Mouse (Mus musculus): Measurements from ENCODE around the gene Ier5. TPM values are rescaled to one million over a fixed set of nuclear protein-coding genes. Genes with fewer than 3 reads are reported as not detected.
A peak's percentile ranks its signal among the peaks of the same experiment; 100 is the strongest.

The Ier5 gene
- total and polyA plus RNA-seq, 3 experiments: 7.2 to 7.4 TPM; not detected in 1

DNA sequence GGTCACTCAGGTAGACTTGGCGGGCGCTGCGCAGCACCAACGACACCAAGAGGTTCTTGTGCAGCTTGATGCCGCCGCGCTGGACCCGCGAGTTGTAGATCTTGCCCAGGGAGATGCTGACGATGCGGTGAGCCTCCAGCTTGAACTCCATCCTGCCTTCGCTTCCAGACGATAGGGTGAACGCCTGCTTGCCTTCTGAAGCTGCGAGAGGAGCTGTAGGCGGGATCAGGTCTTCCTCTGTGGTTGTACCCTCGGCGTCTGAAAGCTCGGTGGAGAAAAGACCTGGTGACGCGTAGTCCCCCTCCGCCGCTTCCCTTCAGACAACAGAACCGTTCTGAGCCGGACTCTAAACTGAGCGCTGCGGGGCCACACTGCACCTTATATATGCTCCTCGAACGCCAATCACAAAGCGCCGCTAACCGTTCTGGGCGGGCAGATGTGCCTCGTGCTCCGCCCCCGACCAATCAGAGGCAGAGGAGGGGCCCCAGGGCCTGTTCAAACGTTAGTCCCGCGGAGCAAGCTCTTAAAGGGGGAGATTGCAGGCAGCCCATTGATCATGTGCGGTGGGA, at the start of gene Ier5 (continued):
- TF ChIP-seq HCFC1 (IDR thresholded peaks at IDR 0.05; ENCODE audit: low read depth, low read length): peak; percentile 62; the same call in 1 of the 2 replicates
- TF ChIP-seq CHD2 (IDR thresholded peaks at IDR 0.05; ENCODE audit: low read length): peak; percentile 41; the same call in 1 of the 2 replicates
- TF ChIP-seq MXI1 (IDR thresholded peaks at IDR 0.05; ENCODE audit: low read depth, low read length): peak; percentile 39; the same call in 1 of the 2 replicates
- TF ChIP-seq SMC3 (IDR thresholded peaks at IDR 0.05; ENCODE audit: low read depth, low read length): no peak; the same call in 1 of the 2 replicates

DNA sequence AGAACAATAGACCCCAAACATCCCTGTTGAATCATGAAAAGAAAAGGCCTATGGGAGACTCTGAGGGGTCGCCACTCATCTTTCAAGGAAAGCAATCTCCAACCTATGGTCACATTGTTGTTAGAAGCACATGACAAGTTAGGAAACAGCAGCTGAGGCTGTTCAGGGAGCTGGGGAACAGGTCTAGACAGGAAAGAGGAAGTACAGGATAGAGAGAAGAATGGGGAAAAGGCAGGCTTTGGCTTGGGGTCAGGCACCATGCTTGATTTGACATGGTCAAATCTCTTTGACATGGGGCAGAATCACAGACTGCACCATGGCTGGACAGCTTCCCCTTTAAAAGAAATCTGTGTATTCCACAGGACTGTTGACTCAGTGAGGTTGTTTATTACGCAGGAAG, 47.8 kb upstream of the Ier5 start:
- H3K9me3 ChIP-seq (replicated peaks; ENCODE audit: insufficient read depth, low read length): no peaks in the 10 kb centered on the region
- no peak for TF ChIP-seq USF2 (IDR thresholded peaks at IDR 0.05; ENCODE audit: borderline replicate concordance in 1 of 2, insufficient read depth in 1 of 2, low read depth in 1 of 2, low read length in 2 of 2)
- TF ChIP-seq ZC3H11A (IDR thresholded peaks at IDR 0.05; ENCODE audit: low read depth, low read length): no peak
- no peak for TF ChIP-seq MYC (IDR thresholded peaks at IDR 0.05; ENCODE audit: low read depth, low read length)
- TF ChIP-seq NRF1 (IDR thresholded peaks at IDR 0.05; ENCODE audit: insufficient read depth, low read depth, low read length, poor library complexity, severe bottlenecking): no peak
- no peak for TF ChIP-seq GABPA (IDR thresholded peaks at IDR 0.05; ENCODE audit: low read depth, low read length)
- no peak for TF ChIP-seq SMC3 (IDR thresholded peaks at IDR 0.05; ENCODE audit: low read depth, low read length)
- TF ChIP-seq TBP (IDR thresholded peaks at IDR 0.05; ENCODE audit: low read depth, low read length): no peak
- TF ChIP-seq SIN3A (IDR thresholded peaks at IDR 0.05; ENCODE audit: low read length): no peak
- TF ChIP-seq MYB (IDR thresholded peaks at IDR 0.05; ENCODE audit: low read depth, low read length): no peak
- no peak for TF ChIP-seq KAT2A (conservative IDR thresholded peaks at IDR 0.05; ENCODE audit: low read depth, low read length)
- no peak for TF ChIP-seq POLR2A (IDR thresholded peaks at IDR 0.05; ENCODE audit: control insufficient read depth in 1 of 2, insufficient read depth in 1 of 2, low read depth in 1 of 2, low read length in 2 of 2, poor library complexity in 1 of 2)
- no peak for TF ChIP-seq MXI1 (IDR thresholded peaks at IDR 0.05; ENCODE audit: low read depth, low read length)
- no peak for TF ChIP-seq ETS1 (IDR thresholded peaks at IDR 0.05; ENCODE audit: low read depth, low read length)
- no peak for TF ChIP-seq ZKSCAN1 (IDR thresholded peaks at IDR 0.05; ENCODE audit: low read depth, low read length)
- no peak for TF ChIP-seq E2F4 (IDR thresholded peaks at IDR 0.05; ENCODE audit: borderline replicate concordance, low read depth, low read length)
- TF ChIP-seq POLR2AphosphoS2 (IDR thresholded peaks at IDR 0.05; ENCODE audit: low read length): no peak

More for the DNA sequence above, 47.8 kb upstream of the Ier5 start:
- H3K4me3 ChIP-seq (ENCODE audit: control insufficient read depth in 1 of 2, insufficient read depth in 1 of 2, low read depth in 2 of 2, low read length in 2 of 2): peak overlapping the region; percentile 81
- peak; percentile 57 for DNase-seq (ENCODE audit: low read depth, low spot score)
- peak overlapping the region; percentile 55 for H3K9ac ChIP-seq (ENCODE audit: control insufficient read depth, low read depth, low read length, poor library complexity, severe bottlenecking)
- no peaks in the 10 kb centered on the region for H3K27me3 ChIP-seq (ENCODE audit: control insufficient read depth in 1 of 2, insufficient read depth in 2 of 2, low read length in 2 of 2)
- peaks cover 0 to 3% of the 10 kb centered on the region in 2 experiments; a peak in 2 of 4 replicates for H3K36me3 ChIP-seq (ENCODE audit: control insufficient read depth in 1 of 2, insufficient read depth in 2 of 2, low read length in 2 of 2)
- H3K79me2 ChIP-seq (ENCODE audit: control insufficient read depth, insufficient read depth, low read length, poor library complexity): no peaks in the 10 kb centered on the region
- peaks cover 0 to 4% of the 10 kb centered on the region in 2 experiments; a peak in 2 of 4 replicates for H3K4me1 ChIP-seq (ENCODE audit: control insufficient read depth in 1 of 2, insufficient read depth in 2 of 2, low read length in 2 of 2)
- no peak overlapping the region for H3K27ac ChIP-seq (ENCODE audit: control insufficient read depth, low read depth, low read length)

Data from MEL (cell line).